Mouse (Mus musculus): Measurements from ENCODE around the gene Fgd4.

- TF ChIP-seq CTCF (IDR thresholded peaks at IDR 0.05; ENCODE audit: borderline replicate concordance, insufficient read depth, low read depth, low read length) (no peak), POLR2A (IDR thresholded peaks at IDR 0.05; ENCODE audit: borderline replicate concordance, insufficient read depth, low read length) (no peak)
These were observed 114.8 kb downstream of the Fgd4 start for GRCm38 (mm10) chr16:16485523-16486043.
